Mouse (Mus musculus): ENCODE results near the gene Vmn1r44. TPM values are rescaled to one million over a fixed set of nuclear protein-coding genes. Genes with fewer than 3 reads are reported as not detected.

The Vmn1r44 gene
- polyA plus RNA-seq (2012; rRNA removed; ENCODE audit: low replicate concordance): not detected in 2 replicates

GRCm38 (mm10) chr6:89883360-89883759 is at the start of gene Vmn1r44:
Gene Vmn1r44 (plus strand): TSS chr6:89883660.

GRCm38 (mm10) chr6:89876313-89876712 is 7.1 kb upstream of the Vmn1r44 start, which contains the start of the genes Vmn1r42 and Vmn1r43:
Gene Vmn1r42 (minus strand): TSS chr6:89876413.
Gene Vmn1r43 (minus strand): TSS chr6:89876413.

GRCm38 (mm10) chr6:89940498-89940897 is 57.0 kb downstream of the Vmn1r44 start, which contains the start of gene Vmn1r45:
Gene Vmn1r45 (minus strand): TSS chr6:89940598.

Other genes with a start within 250 kb of the Vmn1r44 start
- 8.5 and 13.5 TPM in 2 replicates for gene Txnrd3, start 239.7 kb upstream of the Vmn1r44 start, polyA plus RNA-seq (2012; rRNA removed; ENCODE audit: low replicate concordance)
- gene Vmn1r40, start 176.1 kb upstream of the Vmn1r44 start, polyA plus RNA-seq (2012; rRNA removed; ENCODE audit: low replicate concordance): not detected in 2 replicates
- gene Vmn1r41, start 142.9 kb upstream of the Vmn1r44 start, polyA plus RNA-seq (2012; rRNA removed; ENCODE audit: low replicate concordance): not detected in 2 replicates
- gene Vmn1r42, start 7.2 kb upstream of the Vmn1r44 start, polyA plus RNA-seq (2012; rRNA removed; ENCODE audit: low replicate concordance): not detected in 2 replicates
- not detected in 2 replicates for gene Vmn1r43, start 7.2 kb upstream of the Vmn1r44 start, polyA plus RNA-seq (2012; rRNA removed; ENCODE audit: low replicate concordance)
- gene Vmn1r45, start 56.9 kb downstream of the Vmn1r44 start, polyA plus RNA-seq (2012; rRNA removed; ENCODE audit: low replicate concordance): not detected in 2 replicates
- not detected in 2 replicates for gene Vmn1r46, start 85.7 kb downstream of the Vmn1r44 start, polyA plus RNA-seq (2012; rRNA removed; ENCODE audit: low replicate concordance)
- not detected in 2 replicates for gene Vmn1r47, start 132.5 kb downstream of the Vmn1r44 start, polyA plus RNA-seq (2012; rRNA removed; ENCODE audit: low replicate concordance)
- not detected in 2 replicates for gene Vmn1r48, start 153.2 kb downstream of the Vmn1r44 start, polyA plus RNA-seq (2012; rRNA removed; ENCODE audit: low replicate concordance)
- gene Vmn1r49, start 194.8 kb downstream of the Vmn1r44 start, polyA plus RNA-seq (2012; rRNA removed; ENCODE audit: low replicate concordance): not detected in 2 replicates
- gene Vmn1r50, start 217.8 kb downstream of the Vmn1r44 start, polyA plus RNA-seq (2012; rRNA removed; ENCODE audit: low replicate concordance): not detected in 2 replicates
- not detected in 2 replicates for gene Vmn1r51, start 238.9 kb downstream of the Vmn1r44 start, polyA plus RNA-seq (2012; rRNA removed; ENCODE audit: low replicate concordance)

Measured in mammary gland, adult 2 months (tissue).